Mouse (Mus musculus) neural tube, embryonic 14.5 days (tissue): Measurements from ENCODE around the gene Pptc7. TPM values are rescaled to one million over a fixed set of nuclear protein-coding genes. Genes with fewer than 3 reads are reported as not detected.

Experiments
- ATAC-seq: fragments of 200-750 bp; cut with Nextera tagmentation; 2 replicates; pipeline ENCODE4 v1.8.0; 2017; ENCODE audit warnings: low read depth, mild to moderate bottlenecking, moderate TSS enrichment, moderate library complexity
- H3K27ac ChIP-seq: fragments of 300-500 bp; sonication (generic); 2 replicates; pipeline ENCODE4 v1.5.1; 2014; ENCODE audit warnings: low read depth, mild to moderate bottlenecking, control low read depth, low read length, moderate library complexity, mixed read lengths
- H3K27me3 ChIP-seq: fragments of 300-500 bp; sonication (generic); 2 replicates; pipeline ENCODE4 v1.6.1; 2014; ENCODE audit warnings: low read length; ENCODE audit not compliant: control insufficient read depth, insufficient read depth
- H3K36me3 ChIP-seq: fragments of 300-500 bp; sonication (generic); 2 replicates; pipeline ENCODE4 v1.6.1; 2014; ENCODE audit warnings: low read length, mixed read lengths; ENCODE audit not compliant: control insufficient read depth, insufficient read depth
- H3K4me1 ChIP-seq: fragments of 300-500 bp; sonication (generic); 2 replicates; pipeline ENCODE4 v1.6.1; 2014; ENCODE audit warnings: low read length; ENCODE audit not compliant: control insufficient read depth, insufficient read depth
- H3K4me2 ChIP-seq: fragments of 300-500 bp; sonication (generic); 2 replicates; pipeline ENCODE4 v1.6.1; 2014; ENCODE audit warnings: mild to moderate bottlenecking, low read depth, low read length, control low read depth
- H3K4me3 ChIP-seq: fragments of 300-500 bp; sonication (generic); 2 replicates; pipeline ENCODE4 v1.5.1; 2014; ENCODE audit warnings: low read depth, low read length, control low read depth, mixed read lengths
- H3K9ac ChIP-seq: fragments of 300-500 bp; sonication (generic); replicated peaks from 2 replicates; pipeline ENCODE4 v1.6.1; 2014; ENCODE audit warnings: low read depth, mild to moderate bottlenecking, control low read depth, low read length, mixed read lengths
- H3K9me3 ChIP-seq: fragments of 300-500 bp; sonication (generic); 2 replicates; pipeline ENCODE4 v1.6.1; 2016; ENCODE audit warnings: low read length; ENCODE audit not compliant: control insufficient read depth
- WGBS: fragments of 180-500 bp; shearing (Covaris S2); extraction: QIAGEN DNeasy Blood & Tissue Kit; methylation state at CpG from one replicate; pipeline ENCODE4 v1.1.7; 2014; 5-methylcytosine and 5-hydroxymethylcytosine counted together
- polyA plus RNA-seq: library from polyadenylated mRNA; unstranded; fragments of >200 nt; fragmentation: Nextera tagmentation; extraction: Ambion mirVana; gene quantifications from 2 replicates; pipeline ENCODE4 v1.2.1, GENCODE M21; 2014

Pptc7 gene
- polyA plus RNA-seq, 1 experiment from 2014 or later, result 9.2 TPM

DNA sequence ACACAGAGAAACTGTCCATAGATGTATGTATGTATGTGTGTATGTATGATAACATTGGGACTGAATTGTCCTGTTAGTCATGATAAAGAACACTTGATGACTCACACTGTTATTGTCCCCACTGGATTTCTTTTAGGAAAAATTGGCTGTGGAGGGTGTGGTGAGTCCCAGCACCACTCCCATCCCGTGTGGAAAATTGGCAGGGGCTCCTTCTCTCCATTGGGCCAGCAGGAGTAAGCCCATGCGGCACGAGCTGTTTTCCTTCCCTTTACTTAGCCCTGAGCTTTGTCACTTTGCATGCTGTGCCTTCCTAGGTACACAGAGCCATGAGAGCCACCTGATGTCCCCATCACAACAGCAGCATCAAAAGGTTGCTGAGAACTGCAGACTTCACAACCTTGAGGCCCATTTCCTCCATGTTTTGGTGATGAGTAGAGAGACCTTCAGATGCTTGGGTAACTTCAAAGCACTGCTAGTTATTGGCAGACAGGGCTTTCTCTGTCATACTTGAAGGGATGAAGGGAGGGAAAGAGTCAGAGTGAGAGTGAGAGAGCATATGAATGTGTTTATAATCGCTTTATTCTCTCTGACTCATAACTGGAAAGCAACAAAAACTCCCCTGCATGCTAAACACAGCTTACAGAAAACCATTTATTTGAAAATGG is 4.1 kb downstream of the Pptc7 start:
- Histone ChIP-seq H3K27ac (no peak overlapping the region), H3K9me3 (no peaks in the 10 kb centered on the region), H3K4me1 (peaks cover 15% of the 10 kb centered on the region), H3K4me2 (no peak overlapping the region), H3K36me3 (no peaks in the 10 kb centered on the region), H3K27me3 (no peaks in the 10 kb centered on the region; the same call in 1 of the 2 replicates), H3K9ac (no peak overlapping the region), H3K4me3 (no peak overlapping the region)
- 94% methylated on average over 4 of the region's 4 CpGs for WGBS
- ATAC-seq, result no peak

DNA sequence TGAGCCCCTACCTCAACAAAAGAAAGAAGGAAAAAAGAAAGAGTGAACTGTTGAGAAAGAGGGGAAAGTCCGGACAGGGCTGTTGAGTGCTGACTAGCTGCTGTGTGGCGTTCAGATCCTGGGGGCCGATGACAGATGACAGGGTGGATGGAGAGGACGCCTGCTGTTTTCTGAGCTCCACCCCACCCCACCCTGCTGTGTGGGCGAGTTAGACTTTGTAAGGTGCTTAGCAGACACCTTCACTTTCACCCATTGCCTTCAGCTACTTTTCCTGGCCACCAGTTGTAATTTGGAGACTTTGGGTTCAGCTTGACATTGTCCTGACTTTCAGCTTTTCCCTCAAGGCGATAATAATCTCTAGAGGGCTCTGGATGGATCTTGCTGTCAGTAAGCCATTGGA is 7.0 kb downstream of the Pptc7 start:
- peaks cover 15% of the 10 kb centered on the region for H3K4me1 ChIP-seq
- no peak for ATAC-seq
- H3K9me3 ChIP-seq, result no peaks in the 10 kb centered on the region
- 55% methylated on average over 6 of the region's 6 CpGs for WGBS
- no peak overlapping the region for H3K27ac ChIP-seq
- no peak overlapping the region for H3K4me2 ChIP-seq
- no peak overlapping the region for H3K9ac ChIP-seq
- H3K27me3 ChIP-seq, result no peaks in the 10 kb centered on the region
- no peaks in the 10 kb centered on the region for H3K36me3 ChIP-seq
- H3K4me3 ChIP-seq, result no peak overlapping the region

DNA sequence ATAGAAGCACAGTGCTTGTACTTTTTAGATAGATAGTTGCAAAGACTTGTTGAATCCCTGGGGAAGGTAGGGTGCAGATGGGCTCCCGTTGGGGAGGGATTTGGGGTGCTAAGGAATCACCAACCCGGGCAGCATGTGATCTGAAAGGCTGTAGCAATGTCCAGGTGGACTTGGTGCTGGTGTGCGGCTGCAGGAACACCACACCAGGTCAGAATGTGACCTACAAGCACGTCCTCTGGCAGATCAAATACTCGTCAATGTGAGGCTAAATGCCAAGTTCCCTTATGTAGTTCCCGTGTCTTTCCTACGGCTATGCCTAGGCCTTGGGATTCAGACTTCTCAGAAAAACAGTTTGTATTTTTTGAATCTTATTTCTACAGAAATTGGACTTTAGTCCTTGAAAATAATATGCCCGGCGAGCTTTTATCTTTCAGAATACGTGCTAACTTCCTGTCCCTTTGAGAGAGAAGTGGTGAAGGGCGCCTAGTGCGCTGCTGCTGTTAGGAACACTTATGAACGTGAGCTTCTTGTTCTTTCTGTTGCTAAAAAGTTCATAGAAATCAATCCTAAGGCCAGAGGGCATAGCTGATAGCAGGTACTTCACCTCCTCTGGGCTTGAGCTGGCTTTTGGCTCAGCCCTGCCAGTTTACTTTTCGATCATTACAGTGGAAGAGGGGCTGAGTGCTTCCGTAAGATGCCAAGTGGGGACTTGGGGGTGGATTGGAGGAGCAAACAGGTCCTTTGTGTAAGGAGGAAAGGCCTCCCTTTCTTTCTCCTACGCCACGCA is 7.6 kb downstream of the Pptc7 start:
- H3K27me3 ChIP-seq, result no peaks in the 10 kb centered on the region
- no peaks in the 10 kb centered on the region for H3K9me3 ChIP-seq
- no peak for ATAC-seq
- no peak overlapping the region for H3K9ac ChIP-seq
- H3K27ac ChIP-seq, result no peak overlapping the region
- WGBS, result 76% methylated on average over 17 of the region's 17 CpGs
- H3K4me3 ChIP-seq, result no peak overlapping the region
- peaks cover 12% of the 10 kb centered on the region for H3K4me1 ChIP-seq
- H3K36me3 ChIP-seq, result no peaks in the 10 kb centered on the region
- H3K4me2 ChIP-seq, result no peak overlapping the region

DNA sequence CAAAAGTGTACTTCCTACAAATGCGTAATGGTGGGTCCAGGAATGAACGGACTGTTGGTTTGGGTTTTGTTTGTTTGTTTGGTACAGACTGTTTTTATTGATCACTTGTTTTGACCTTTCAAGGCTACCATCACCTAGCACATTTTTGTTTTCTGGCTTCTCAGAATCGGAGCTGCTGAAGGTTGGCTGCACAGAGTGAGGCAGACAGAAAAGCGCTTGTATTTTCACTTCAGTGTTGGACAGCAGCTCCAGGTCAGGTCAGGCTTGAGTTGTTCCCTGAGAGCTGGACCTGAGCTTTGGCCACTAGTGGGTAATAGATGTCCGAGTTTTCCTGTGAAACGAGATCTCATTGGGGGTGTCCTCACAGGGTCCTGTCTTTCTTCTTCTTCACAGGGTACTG is 9.0 kb downstream of the Pptc7 start:
- no peak overlapping the region for H3K9ac ChIP-seq
- WGBS, result 77% methylated on average over 6 of the region's 6 CpGs
- no peaks in the 10 kb centered on the region for H3K27me3 ChIP-seq
- H3K9me3 ChIP-seq, result no peaks in the 10 kb centered on the region
- H3K4me2 ChIP-seq, result no peak overlapping the region
- H3K27ac ChIP-seq, result no peak overlapping the region
- H3K36me3 ChIP-seq, result no peaks in the 10 kb centered on the region
- peaks cover 12% of the 10 kb centered on the region for H3K4me1 ChIP-seq
- H3K4me3 ChIP-seq, result no peak overlapping the region
- no peak for ATAC-seq

DNA sequence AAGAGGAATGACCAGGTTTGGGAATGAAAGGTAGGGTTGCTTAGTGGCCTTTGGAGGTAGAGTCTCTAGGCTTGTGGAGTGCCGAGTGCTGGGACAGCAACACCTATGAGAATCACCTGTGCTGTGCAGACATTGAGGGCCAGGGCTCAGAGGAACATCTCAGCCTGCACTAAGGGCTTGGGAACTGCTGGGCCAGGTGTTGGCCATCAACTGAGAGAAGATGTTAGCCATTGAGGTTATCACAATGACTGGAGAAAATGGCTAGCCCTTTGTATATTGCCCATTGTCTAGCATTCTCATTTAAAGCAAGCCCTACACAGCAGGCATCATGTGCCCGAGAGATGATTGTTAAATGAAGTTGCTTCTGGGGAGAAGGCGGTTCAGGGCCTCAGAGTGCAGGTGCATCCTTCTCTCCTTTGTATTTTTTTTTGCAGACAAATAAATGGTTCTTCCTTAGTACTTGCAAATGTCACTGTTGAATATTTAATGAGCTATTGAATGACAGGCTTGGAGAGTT is 10.1 kb downstream of the Pptc7 start:
- ATAC-seq, result no peak
- no peak overlapping the region for H3K4me3 ChIP-seq
- WGBS, result 42% methylated on average over 3 of the region's 3 CpGs
- no peaks in the 10 kb centered on the region for H3K36me3 ChIP-seq
- H3K4me2 ChIP-seq, result no peak overlapping the region
- H3K9ac ChIP-seq, result no peak overlapping the region
- H3K4me1 ChIP-seq, result peaks cover 12% of the 10 kb centered on the region
- no peak overlapping the region for H3K27ac ChIP-seq
- no peaks in the 10 kb centered on the region for H3K9me3 ChIP-seq
- H3K27me3 ChIP-seq, result no peaks in the 10 kb centered on the region

DNA sequence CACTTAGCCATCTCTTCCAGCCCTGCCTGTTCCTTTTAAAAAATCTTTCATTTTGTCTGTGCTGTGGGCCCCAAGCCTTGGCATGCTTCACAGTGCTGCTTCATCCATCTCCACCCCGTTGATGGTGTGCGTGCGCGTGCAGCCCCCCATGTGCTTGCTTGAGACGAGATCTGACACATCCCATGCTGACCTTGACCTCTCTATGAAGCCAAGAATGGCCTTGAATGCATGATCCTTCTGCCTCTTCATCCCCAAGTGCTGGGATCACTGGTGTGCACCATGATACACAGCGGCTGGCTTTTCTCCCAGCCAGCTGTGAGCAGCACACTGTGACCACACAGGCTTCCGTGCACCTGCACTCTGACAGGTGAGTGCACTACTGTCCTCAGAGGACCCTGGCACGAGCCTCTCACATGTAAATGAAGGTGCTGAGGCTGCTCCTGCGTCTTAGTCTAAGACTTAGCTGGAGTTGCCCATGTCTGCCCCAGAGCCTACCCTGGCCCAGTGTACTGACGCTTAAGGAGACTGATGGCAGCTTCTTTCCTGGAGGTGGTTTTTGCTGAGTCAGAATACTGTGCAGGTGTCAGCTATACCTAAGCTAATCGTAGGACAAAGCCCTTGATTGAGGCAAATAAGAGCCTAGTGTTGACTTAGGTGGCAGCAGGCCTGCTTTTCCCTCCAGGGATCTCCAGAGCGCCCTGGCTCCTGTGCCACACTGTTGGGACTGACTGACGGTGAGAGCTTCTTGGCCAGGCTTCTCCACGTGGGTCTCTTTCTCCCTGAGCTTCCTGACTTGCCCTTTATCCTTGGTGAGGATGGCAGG is 11.2 kb downstream of the Pptc7 start:
- Histone ChIP-seq H3K27me3 (no peaks in the 10 kb centered on the region), H3K9me3 (no peaks in the 10 kb centered on the region), H3K27ac (no peak overlapping the region), H3K4me3 (no peak overlapping the region), H3K4me1 (peaks cover 12% of the 10 kb centered on the region), H3K9ac (no peak overlapping the region), H3K4me2 (no peak overlapping the region), H3K36me3 (no peaks in the 10 kb centered on the region)
- no peak for ATAC-seq
- 81% methylated on average over 14 of the region's 14 CpGs for WGBS

- no peak for ATAC-seq
- no peak overlapping the region for H3K9ac ChIP-seq
- no peak overlapping the region for H3K27ac ChIP-seq
- H3K4me3 ChIP-seq, result no peak overlapping the region
- H3K4me1 ChIP-seq, result peaks cover 9% of the 10 kb centered on the region
- 80% methylated on average over 6 of the region's 6 CpGs for WGBS
- H3K27me3 ChIP-seq, result no peaks in the 10 kb centered on the region
- no peaks in the 10 kb centered on the region for H3K9me3 ChIP-seq
- H3K4me2 ChIP-seq, result no peak overlapping the region
- no peaks in the 10 kb centered on the region for H3K36me3 ChIP-seq
These were observed 15.9 kb downstream of the Pptc7 start for GRCm38 (mm10) chr5:122300071-122300518.

GRCm38 (mm10) chr5:122302810-122303745 is 18.9 kb downstream of the Pptc7 start:
- Histone ChIP-seq H3K27me3 (no peaks in the 10 kb centered on the region), H3K27ac (peak overlapping the region; percentile 12; the same call in 1 of the 2 replicates), H3K4me3 (no peak overlapping the region), H3K9me3 (no peaks in the 10 kb centered on the region), H3K9ac (no peak overlapping the region), H3K4me1 (peaks cover 9% of the 10 kb centered on the region), H3K36me3 (0 out of 2 replicates have a peak, but pooled peaks cover under 1% of the 10 kb centered on the region), H3K4me2 (no peak overlapping the region)
- 69% methylated on average over 17 of the region's 17 CpGs for WGBS
- ATAC-seq, result no peak
